Mouse (Mus musculus) lung, postnatal 36 days (tissue): ENCODE results near the gene Pde9a.

Experiments
- DNase-seq: peaks from one replicate; pipeline ENCODE4 v3.0.0; 2022; ENCODE audit warnings: mixed read lengths

Gene Pde9a

GRCm38 (mm10) chr17:31470766-31471418 is 84.9 kb downstream of the Pde9a start:
- no peak for DNase-seq

DNA sequence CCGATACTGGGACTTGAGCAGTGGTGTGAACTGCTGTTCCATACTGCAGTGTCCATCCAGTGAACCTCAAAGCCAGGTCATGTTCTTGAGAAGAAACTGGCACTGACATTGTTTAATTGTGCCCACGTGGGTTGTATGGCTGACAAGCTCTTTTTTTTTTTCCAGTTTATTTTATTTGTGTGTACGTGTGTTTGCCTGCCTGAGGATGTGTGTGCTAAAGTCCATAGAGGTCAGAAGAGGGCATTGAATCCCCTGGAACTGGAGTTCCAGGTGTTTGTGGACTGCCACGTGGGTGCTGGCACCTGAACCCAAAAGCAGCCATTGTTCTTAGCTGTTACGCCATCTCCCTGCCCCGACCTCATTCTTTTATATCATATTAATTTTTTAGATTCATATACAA is 88.4 kb downstream of the Pde9a start:
- no peak for DNase-seq

GRCm38 (mm10) chr17:31478606-31479005 is 92.6 kb downstream of the Pde9a start:
- no peak for DNase-seq

GRCm38 (mm10) chr17:31479108-31479844 is 93.3 kb downstream of the Pde9a start:
- no peak for DNase-seq

DNA sequence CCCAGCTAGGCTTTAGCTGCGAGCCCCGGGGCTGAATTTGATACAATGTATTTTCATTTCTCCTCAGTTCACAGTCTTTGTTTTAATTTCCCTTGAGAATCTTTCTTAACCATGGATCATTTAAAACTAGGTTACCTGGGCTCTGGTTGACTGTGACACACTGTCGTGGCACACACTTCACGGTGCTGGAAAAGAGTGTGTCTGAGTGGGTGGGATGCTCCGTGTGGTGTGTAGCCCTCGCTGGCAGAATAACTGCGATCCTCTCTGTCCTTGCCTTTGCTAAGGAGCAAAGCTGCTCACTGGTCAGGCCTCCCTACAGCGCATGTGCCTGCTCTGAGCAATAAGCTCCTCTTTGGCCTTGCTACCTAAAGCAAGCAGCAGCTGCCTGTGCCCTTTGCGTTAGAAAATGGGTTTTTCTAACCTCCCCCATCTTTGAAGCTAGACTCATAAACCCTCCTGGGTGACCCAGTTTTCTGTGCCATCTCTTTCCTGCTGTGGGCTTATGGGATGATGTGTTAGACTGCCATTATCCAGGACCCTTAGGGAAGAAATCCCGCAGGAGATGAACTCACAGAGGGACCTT is 100.7 kb downstream of the Pde9a start:
- DNase-seq: no peak

DNA sequence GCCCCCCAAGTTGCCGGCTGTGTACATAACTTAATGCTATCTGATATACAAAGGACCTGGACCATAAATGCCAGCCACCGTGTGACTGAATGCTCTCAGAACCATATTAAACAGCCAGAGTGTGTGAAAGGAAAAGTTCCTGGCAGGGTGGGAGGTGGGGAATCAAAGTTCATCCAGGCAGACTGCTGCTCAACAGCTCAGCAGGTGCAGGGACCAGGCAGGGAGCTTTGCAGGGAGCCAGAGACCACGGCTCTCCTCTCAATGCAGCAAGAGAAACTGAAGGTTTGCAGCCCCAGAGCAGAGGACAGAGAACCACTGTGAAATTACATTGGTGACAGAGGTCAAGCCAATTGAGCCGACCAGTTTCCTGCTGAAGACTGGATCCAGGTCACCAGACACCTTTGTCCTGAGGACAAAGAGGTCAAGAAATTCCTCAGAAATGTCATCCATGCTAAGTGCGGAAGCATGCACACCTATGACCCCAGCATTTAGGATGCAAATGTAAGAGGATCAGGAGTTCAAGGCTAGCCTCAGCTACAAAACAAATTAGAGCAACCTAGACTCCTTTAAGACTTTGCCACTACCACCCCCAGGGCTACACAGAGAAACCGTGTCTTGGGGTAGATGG is 101.5 kb downstream of the Pde9a start:
- DNase-seq: no peak

DNA sequence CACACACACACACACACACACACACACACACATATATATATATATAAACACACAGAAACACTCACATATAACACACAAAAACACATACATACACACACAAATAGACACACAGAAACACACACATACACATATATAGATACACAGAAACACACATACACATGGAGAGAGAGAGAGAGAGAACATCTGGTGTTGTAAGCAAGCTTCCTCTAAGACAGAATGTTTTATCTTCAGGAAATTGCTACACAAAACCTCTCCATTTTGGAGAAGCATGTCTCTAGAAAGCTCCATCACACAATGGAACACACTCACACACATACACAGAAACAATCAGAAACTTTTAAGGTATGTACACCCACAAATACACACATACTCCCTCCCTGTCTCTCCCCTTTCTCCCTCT is 105.3 kb downstream of the Pde9a start:
- DNase-seq: no peak

DNA sequence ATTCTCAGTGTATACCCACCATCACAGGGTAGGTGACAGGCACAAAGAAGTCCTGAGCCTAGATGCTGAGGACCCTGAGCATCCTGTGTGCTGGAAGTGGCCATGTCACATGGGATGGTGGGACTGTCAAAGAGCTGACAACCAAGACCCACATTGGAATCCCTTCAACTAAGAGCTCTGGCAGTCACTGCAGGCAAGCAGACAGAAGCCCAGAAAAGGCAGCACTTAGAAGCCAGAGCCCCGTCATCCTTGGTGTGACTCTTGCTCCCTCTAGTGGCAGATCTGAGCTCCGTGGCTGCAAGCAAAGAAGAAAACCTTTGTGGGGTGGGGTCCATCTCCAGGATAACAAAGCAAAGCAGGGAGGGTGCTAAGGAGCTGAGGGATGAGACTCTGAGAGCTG is 106.4 kb downstream of the Pde9a start:
- peak; percentile 89 for DNase-seq

- DNase-seq: no peak
Measured at GRCm38 (mm10) chr17:31494989-31495388, 109.0 kb downstream of the Pde9a start.

DNA sequence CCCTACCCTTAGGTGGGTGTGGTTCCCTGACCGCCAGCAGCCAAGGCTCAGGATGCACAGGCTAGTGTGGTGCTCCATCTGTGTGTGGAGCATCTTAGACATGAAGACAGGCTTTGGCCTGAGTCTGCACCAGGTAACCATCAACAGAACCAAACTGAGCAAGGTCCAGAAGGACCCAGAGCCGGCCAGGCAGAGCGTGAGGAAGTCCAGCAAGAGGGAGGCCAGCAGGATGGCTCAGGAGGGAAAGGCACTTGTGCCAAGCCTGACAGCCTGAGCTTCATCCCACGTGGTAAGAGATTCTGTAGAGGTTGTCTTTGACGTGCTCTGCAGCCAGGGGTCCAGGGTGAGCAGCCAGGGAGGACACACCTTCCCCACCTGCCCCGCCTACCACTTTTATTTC is 111.7 kb downstream of the Pde9a start:
- DNase-seq: no peak

DNA sequence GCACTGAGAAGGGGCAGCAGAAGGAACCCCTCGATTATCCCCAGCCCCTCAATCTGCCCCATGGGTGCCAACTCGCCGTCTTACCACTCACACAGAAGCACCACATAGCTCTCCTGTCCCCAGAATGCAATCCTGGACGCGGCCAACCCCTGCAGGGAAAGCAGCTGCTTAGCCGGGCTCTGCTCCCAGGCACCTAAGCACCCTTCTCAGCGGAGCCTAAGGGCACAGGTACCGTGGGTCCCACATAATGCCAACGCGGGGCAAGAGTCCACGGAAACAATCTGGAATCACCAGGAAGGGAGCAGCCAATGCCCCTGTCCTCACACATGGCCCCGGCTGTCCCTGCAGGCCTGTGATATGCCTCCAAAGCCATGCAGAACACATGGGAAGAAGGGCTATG is 113.7 kb downstream of the Pde9a start:
- DNase-seq: no peak

DNA sequence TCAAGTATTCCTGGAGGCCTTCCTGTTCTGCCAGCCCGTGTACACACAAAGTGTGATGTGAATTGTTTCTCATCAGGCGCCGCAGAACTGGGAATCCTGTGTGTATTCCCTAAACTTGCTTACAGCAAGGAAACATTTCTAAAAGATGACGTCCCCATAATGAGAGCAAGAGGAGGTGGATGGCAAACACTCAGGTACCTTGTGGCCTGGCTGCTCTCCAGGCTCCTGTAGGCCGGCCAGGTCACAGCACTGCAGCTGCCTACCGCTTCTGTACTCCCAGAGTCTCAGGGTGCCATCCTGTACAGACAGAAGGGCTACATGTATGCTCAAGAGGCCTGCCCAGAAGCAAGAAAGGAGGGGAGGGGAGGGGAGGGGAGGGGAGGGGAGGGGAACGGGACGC is 114.4 kb downstream of the Pde9a start:
- peak; percentile 66 for DNase-seq

DNA sequence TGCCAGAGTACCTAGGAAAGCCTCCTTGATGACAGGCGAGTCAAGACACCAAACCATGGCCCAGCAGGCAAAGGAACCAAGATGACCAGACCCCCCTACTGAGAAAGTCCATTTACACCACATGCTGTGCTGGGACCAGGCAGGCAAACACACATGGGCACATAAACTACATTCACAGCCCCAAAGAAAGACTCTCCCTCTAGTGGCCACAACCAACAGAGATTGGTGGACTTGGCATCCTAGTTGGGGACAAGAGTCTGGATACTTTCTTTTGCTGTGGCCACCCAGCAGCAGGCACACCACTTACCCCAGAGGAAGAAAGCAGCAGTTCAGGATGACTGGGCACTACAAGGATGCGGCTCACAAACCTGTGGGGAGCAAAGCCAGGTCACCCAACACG is 114.9 kb downstream of the Pde9a start:
- no peak for DNase-seq

- DNase-seq: no peak
Measured at GRCm38 (mm10) chr17:31502261-31502927, 116.4 kb downstream of the Pde9a start.

- DNase-seq: no peak
Measured at GRCm38 (mm10) chr17:31503337-31503736, 117.3 kb downstream of the Pde9a start.

DNA sequence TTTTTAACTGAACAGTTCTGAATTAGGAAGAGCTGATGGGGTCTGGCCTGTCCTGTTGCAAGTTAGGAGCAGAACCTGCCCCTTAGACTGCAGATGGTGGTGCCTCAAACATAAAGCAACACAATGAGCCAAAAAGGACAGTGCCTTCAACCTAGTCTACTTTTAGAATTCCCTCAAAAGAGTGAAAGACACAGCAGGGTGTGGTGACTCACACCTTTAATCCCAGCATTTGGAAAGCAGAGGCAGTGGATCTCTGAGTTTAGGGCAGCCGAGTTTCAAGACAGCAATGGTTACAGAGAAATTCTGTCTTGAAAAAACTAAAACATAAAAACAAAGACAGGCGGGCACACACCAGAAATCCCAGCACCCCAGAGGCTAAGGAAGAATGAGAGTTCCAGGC is 117.9 kb downstream of the Pde9a start:
- no peak for DNase-seq

- no peak for DNase-seq
Measured at GRCm38 (mm10) chr17:31505013-31505412, 119.0 kb downstream of the Pde9a start.

DNA sequence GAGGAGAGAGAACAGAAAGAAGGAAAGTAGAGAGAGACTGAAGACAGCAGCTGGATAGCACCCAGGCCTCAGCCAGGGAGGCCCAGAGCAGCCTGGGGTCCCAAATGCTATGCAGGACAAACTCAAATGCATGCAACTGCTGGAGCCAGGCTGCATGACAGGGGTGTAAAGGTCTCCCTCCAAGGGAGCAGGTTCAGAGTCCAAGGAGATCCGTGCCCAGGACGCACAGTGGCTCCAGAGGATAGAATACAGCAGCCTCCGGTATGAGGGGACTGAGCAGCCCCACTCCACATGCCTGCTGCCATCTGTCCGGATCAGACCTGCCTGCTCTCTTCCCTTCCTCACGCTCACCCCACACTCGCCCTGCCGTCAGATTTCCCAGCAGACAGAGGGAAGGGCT is 120.3 kb downstream of the Pde9a start:
- DNase-seq: no peak

DNA sequence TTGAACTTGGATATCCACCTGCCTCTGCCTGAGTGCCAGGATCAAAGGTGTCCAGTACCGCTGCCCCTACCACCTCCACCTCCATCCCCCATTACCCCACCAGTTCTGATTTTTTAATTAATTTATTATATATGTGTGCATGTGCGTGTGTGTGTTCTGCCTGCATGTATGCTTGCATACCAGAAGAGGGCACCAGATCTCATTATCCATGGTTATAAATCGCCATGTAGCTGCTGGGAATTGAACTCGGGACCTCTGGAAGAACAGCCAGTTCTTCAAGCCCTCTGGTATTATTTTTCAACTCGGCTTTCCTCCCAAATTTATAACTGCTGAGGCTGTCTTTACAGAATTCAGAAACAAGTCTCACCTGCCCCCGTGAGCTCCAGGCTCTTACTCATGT is 124.9 kb downstream of the Pde9a start:
- no peak for DNase-seq

GRCm38 (mm10) chr17:31511792-31512495 is 125.9 kb downstream of the Pde9a start:
- DNase-seq: peak; percentile 89

DNA sequence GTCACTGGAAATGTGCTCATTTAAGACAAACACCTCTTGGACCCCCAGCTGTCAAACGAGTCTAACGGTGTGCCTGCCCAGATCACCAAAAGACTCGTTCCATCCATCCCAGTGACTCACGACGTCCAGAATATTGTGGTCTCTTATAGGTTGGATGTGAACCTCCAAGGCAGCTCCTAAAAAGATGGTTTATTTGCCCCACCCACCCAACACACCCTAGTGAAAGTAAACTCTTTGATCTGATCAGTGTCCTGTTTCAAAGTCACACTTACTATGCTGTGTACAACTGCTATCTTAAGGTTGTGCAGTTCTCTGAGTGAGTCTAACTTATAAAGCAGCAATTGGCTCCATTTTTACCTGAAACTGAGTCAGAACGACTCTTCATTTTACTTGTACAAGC is 126.6 kb downstream of the Pde9a start:
- no peak for DNase-seq

DNA sequence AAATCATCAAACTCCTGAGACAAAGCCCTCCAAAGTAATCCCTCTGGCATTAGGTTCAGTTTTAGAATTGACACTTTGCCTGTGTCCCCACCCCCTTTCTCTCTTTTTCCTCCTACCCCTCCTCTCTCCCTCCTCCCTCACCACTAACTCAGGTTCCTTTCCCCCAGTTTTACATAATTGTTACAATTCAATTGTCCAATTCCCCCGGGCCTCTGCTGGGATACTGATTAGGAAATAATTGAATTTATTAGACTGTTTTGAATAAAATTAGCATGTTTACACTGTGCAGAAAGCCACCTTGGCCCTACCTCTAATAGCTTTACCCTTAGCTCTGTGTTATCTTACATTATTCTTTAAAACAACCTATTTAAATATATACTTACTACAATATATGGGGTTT is 128.7 kb downstream of the Pde9a start:
- DNase-seq: no peak
